Mouse (Mus musculus) hindbrain, embryonic 16.5 days (tissue): Measurements from ENCODE around the gene Faiml. TPM values are rescaled to one million over a fixed set of nuclear protein-coding genes. Genes with fewer than 3 reads are reported as not detected.

Experiments used
- ATAC-seq: fragments of 200-750 bp; cut with Nextera tagmentation; 2 replicates; pipeline ENCODE4 v1.8.0; 2017; ENCODE audit warnings: moderate TSS enrichment, moderate library complexity
- H3K27ac ChIP-seq: fragments of 300-500 bp; sonication (generic); 2 replicates; pipeline ENCODE4 v1.5.1; 2014; ENCODE audit warnings: low read depth, mild to moderate bottlenecking, control low read depth, low read length, moderate library complexity
- H3K27me3 ChIP-seq: fragments of 300-500 bp; sonication (generic); replicated peaks from 2 replicates; pipeline ENCODE4 v1.6.1; 2014; ENCODE audit warnings: low read length; ENCODE audit not compliant: control insufficient read depth, insufficient read depth
- H3K36me3 ChIP-seq: fragments of 300-500 bp; sonication (generic); 2 replicates; pipeline ENCODE4 v1.6.1; 2014; ENCODE audit warnings: mild to moderate bottlenecking, low read length, moderate library complexity, mixed read lengths; ENCODE audit not compliant: control insufficient read depth, insufficient read depth
- H3K4me1 ChIP-seq: fragments of 300-500 bp; sonication (generic); 2 replicates; pipeline ENCODE4 v1.6.1; 2014; ENCODE audit warnings: low read depth, low read length; ENCODE audit not compliant: control insufficient read depth, insufficient read depth
- H3K4me2 ChIP-seq: fragments of 300-500 bp; sonication (generic); 2 replicates; pipeline ENCODE4 v1.6.1; 2014; ENCODE audit warnings: mild to moderate bottlenecking, low read length, control low read depth, moderate library complexity
- H3K4me3 ChIP-seq: fragments of 300-500 bp; sonication (generic); 2 replicates; pipeline ENCODE4 v1.5.1; 2014; ENCODE audit warnings: mild to moderate bottlenecking, low read length, control low read depth, moderate library complexity
- H3K9ac ChIP-seq: fragments of 300-500 bp; sonication (generic); 2 replicates; pipeline ENCODE4 v1.6.1; 2014; ENCODE audit warnings: low read depth, mild to moderate bottlenecking, control low read depth, low read length, moderate library complexity
- H3K9me3 ChIP-seq: fragments of 300-500 bp; sonication (generic); 2 replicates; pipeline ENCODE4 v1.6.1; 2014; ENCODE audit warnings: mild to moderate bottlenecking, low read length, moderate library complexity; ENCODE audit not compliant: control insufficient read depth
- WGBS: fragments of 180-500 bp; shearing (Covaris S2); extraction: QIAGEN DNeasy Blood & Tissue Kit; methylation state at CpG from one replicate; pipeline ENCODE4 v1.1.7; 2014; 5-methylcytosine and 5-hydroxymethylcytosine counted together
- polyA plus RNA-seq: library from polyadenylated mRNA; unstranded; fragments of >200 nt; fragmentation: Nextera tagmentation; extraction: Ambion mirVana; gene quantifications from 2 replicates; pipeline ENCODE4 v1.2.1, GENCODE M21; 2015

Faiml gene
- polyA plus RNA-seq, 1 experiment from 2014 or later, result not detected

DNA sequence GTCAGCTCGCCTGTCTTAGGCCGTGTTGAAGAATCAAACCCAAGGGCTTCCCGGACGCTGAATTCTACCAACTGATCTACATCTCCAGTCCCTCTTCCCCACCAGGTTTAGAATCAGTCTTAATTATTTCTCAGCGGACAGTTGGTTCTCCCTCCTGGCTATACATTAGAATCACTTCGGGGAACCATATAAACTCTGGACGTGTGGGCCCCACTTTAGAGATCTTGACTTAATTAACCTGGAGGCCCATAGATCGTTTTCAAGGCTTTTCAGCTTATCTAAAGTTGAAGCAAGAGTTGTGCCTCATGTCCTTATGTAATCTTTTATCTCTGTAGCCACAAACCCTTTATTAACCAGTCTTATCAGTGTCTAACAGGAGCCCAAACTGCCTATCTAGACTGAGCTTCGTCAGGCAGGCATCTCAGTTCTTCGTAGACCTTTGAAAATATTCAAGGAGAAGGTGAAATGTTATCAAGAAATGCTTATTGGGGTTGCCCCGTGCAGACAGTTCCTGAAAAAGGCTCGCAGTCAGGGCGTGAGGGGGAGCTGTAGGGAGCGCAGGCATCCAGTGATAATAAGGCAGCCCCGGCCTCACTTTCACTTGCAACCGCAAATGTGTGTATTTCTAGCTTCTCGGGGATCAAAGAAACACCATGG lies 5.6 kb upstream of the Faiml start:
- H3K27me3 ChIP-seq, result no peaks in the 10 kb centered on the region
- H3K4me2 ChIP-seq, result peak overlapping the region; percentile 72
- H3K9ac ChIP-seq, result peak overlapping the region; percentile 91; the same call in 1 of the 2 replicates
- peak overlapping the region; percentile 91 for H3K4me3 ChIP-seq
- H3K4me1 ChIP-seq, result peaks cover 9% of the 10 kb centered on the region
- WGBS, result 8% methylated on average over 17 of the region's 17 CpGs
- ATAC-seq, result peak; percentile 79
- no peaks in the 10 kb centered on the region for H3K36me3 ChIP-seq
- H3K27ac ChIP-seq, result no peak overlapping the region
- H3K9me3 ChIP-seq, result no peaks in the 10 kb centered on the region

DNA sequence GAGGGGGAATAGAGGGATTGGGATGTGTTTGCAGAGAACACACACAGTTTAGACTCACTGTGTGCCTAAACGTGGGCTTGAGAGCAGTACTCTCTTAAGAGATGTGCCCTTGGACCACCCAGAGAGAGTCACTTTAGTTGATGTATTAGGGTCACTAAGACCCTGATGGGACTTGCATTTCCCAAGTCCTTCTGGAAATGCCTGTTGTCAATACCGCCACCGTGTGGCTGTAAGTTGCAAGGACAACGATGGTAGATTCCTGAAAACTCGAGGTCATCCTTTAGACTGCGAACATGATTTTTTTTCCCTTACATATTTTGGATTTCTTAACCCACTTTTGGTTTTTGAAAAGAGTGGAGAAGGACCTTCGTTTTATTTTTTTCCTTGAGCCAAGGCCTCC lies 5.0 kb upstream of the Faiml start:
- Histone ChIP-seq H3K36me3 (no peaks in the 10 kb centered on the region), H3K27ac (no peak overlapping the region), H3K4me3 (no peak overlapping the region), H3K9me3 (no peaks in the 10 kb centered on the region), H3K4me2 (peak overlapping the region; percentile 72), H3K4me1 (peaks cover 9% of the 10 kb centered on the region), H3K27me3 (no peaks in the 10 kb centered on the region), H3K9ac (no peak overlapping the region)
- no peak for ATAC-seq
- 3% methylated on average over 7 of the region's 7 CpGs for WGBS

DNA sequence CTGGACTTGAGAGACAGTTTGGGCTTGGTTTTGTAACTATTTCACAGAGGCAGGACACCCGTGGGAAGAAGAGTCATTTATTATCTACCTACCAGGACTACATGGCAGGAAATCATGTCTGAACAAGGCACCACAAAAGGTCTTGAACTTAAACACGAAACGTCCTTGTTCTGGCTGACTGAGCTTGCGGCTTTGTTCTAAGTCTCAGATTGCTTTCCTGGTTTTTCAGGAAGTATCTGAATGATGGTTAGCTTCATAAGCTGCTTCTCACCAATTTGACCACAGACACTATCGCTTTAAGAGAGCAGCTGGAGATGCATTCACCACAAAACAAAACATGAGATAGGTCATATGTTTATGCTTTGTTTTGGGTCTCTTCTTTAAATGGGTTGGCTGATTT lies 3.5 kb upstream of the Faiml start:
- Histone ChIP-seq H3K4me1 (peaks cover 9% of the 10 kb centered on the region), H3K4me3 (no peak overlapping the region), H3K36me3 (no peaks in the 10 kb centered on the region), H3K9me3 (no peaks in the 10 kb centered on the region), H3K27ac (no peak overlapping the region), H3K27me3 (no peaks in the 10 kb centered on the region), H3K9ac (no peak overlapping the region), H3K4me2 (no peak overlapping the region)
- 78% methylated on average over 5 of the region's 5 CpGs for WGBS
- no peak for ATAC-seq

DNA sequence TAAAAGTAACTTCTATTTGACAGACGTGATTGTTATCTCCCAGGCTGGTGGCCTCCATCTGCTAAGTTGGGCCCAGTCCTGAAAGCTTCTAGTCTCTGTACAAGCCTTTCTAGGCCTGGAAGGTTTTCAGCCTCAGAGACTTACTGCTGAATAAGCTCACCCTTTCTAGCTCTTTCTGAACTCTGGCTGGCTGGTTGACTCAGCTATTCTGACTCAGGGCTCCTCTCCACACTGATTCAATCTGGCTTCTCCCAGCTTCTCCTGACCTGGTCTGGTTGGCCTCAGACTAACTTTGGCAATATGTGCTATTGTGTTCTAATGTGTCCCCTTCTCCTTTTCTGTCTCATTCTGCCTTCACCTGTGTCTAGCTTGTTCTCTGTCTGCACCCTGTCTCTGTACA lies 2.2 kb upstream of the Faiml start:
- WGBS, result 73% methylated on average over 1 of the region's 1 CpGs
- H3K27me3 ChIP-seq, result no peaks in the 10 kb centered on the region
- H3K9me3 ChIP-seq, result no peaks in the 10 kb centered on the region
- no peak overlapping the region for H3K27ac ChIP-seq
- no peak overlapping the region for H3K9ac ChIP-seq
- ATAC-seq, result no peak
- no peaks in the 10 kb centered on the region for H3K36me3 ChIP-seq
- H3K4me2 ChIP-seq, result no peak overlapping the region
- H3K4me3 ChIP-seq, result no peak overlapping the region
- H3K4me1 ChIP-seq, result peaks cover 6% of the 10 kb centered on the region

DNA sequence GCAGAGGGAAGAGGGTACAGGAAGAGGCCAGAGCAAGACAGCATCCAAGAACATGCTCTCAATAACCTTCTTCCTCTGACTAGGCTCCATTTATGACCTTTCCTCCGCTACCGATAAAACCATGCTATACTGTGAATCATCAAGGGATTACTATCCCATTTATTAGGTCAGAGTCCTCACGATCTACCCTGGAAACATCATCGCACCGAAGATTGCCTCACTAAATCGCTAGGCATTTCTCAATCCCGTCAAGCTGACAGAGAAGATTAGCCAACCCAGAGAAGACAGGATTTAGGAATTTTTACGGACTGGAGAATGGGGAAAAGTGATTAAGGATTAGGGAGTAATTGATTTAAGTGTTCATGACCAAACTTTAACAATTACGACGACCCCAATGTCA lies 1.2 kb upstream of the Faiml start:
- H3K9ac ChIP-seq, result no peak overlapping the region; the same call in 1 of the 2 replicates
- no peak overlapping the region for H3K4me2 ChIP-seq
- no peak overlapping the region for H3K4me3 ChIP-seq
- 88% methylated on average over 10 of the region's 10 CpGs for WGBS
- H3K27ac ChIP-seq, result no peak overlapping the region
- no peaks in the 10 kb centered on the region for H3K36me3 ChIP-seq
- H3K9me3 ChIP-seq, result no peaks in the 10 kb centered on the region
- ATAC-seq, result no peak
- peaks cover 6% of the 10 kb centered on the region for H3K4me1 ChIP-seq
- H3K27me3 ChIP-seq, result no peaks in the 10 kb centered on the region

DNA sequence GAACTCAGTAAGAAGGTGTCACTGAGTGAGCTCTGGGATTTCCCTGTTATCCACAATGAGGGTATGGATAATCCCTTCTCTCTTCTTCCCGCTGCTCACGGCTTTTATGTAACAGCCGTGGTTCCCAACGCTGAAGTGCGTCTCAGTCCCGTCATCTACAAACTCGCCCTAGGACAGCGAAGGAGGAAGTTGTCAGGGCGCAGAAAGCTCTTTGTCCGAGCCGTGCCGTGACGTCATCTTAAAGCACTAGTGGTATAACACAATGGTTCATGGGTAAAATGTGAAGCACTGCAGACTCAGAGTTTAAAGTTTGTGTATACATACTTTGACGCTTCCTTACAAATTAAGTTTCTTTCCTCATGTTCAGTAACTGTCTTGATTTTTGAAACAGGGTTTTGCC lies 7.6 kb downstream of the Faiml start:
- H3K4me2 ChIP-seq, result no peak overlapping the region
- H3K4me1 ChIP-seq, result no peaks in the 10 kb centered on the region
- no peak overlapping the region for H3K9ac ChIP-seq
- WGBS, result 90% methylated on average over 14 of the region's 14 CpGs
- H3K9me3 ChIP-seq, result no peaks in the 10 kb centered on the region
- H3K27me3 ChIP-seq, result no peaks in the 10 kb centered on the region
- no peak overlapping the region for H3K4me3 ChIP-seq
- no peak for ATAC-seq
- H3K27ac ChIP-seq, result no peak overlapping the region
- no peaks in the 10 kb centered on the region for H3K36me3 ChIP-seq

DNA sequence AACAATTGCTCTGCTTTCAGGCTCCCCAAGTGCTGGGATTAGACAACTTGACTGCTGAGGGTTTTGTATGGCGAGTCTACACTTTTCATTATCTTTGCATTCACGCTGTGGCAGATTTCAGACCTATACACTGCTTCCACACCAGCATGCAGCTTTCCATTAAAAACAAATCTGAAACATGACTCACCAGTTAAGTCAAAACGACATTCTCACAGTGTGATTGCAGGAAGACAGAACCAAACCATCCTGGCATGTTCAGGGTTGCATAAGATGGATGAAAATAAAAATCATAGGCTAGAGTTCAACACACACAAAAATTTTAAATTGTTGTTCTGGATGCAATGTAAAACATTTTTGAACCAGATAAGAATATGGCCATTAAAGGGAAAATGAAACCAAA lies 12.5 kb downstream of the Faiml start:
- Histone ChIP-seq H3K9me3 (no peaks in the 10 kb centered on the region), H3K4me3 (no peak overlapping the region), H3K4me1 (no peaks in the 10 kb centered on the region), H3K9ac (no peak overlapping the region), H3K27ac (no peak overlapping the region), H3K27me3 (no peaks in the 10 kb centered on the region), H3K36me3 (no peaks in the 10 kb centered on the region), H3K4me2 (no peak overlapping the region)
- 64% methylated on average over 3 of the region's 3 CpGs for WGBS
- ATAC-seq, result no peak

DNA sequence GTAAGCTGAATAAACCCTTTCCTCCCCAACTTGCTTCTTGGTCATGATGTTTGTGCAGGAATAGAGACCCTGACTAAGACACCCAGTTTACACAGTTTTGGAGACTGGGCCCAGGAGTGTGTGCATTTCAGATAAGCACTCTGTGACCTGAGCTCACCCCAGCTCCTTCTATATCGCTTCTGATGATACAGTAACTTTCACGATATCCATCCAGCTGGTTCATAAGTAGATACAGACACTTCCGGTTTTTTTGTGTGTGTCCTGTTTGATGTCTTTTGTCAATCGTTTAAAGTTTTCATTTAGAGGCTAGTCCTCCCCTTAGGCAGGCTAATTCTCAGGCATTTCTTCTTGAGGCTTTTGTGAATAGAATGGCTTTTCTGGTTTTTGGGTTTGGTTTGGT lies 15.4 kb downstream of the Faiml start:
- Histone ChIP-seq H3K9ac (no peak overlapping the region), H3K27ac (no peak overlapping the region), H3K9me3 (no peaks in the 10 kb centered on the region), H3K36me3 (no peaks in the 10 kb centered on the region), H3K4me1 (no peaks in the 10 kb centered on the region), H3K4me2 (no peak overlapping the region), H3K4me3 (no peak overlapping the region), H3K27me3 (no peaks in the 10 kb centered on the region)
- ATAC-seq, result no peak
- WGBS, result 93% methylated on average over 4 of the region's 4 CpGs

DNA sequence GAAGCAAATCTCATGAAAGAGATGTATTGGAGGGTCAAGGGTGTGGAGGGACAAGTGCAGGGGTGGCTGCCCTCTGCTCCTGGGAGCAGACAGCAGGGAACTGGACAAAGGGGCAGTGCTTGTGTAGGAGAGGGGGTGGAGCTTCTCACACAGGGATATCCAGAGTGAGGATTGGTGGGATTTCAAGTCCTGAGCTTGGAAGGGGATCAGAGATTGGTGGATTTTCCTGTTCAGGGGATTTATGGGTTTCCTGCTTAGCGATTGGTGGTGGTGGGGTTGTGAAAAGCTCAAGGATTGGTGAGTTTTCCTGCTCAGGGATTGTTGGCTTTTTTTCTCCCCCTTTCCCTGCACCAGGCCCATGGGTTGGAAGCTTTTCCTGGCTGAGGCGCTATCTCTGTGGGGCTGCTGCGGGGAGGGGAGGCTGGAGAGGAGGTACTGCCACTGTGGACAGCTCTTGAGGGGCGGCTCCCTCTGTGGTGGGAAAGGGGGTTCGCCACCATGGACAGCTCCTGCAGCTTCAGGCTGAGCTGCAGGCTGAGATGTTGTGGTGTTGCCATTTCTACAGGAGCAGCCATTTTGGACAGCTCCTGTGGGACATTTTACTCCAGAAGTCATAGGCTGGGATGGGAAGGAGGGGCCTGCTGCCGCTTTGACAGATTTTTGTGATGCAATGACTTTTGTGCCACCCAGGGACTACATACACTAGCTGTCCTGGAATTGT lies 18.9 kb downstream of the Faiml start:
- Histone ChIP-seq H3K27me3 (no peaks in the 10 kb centered on the region), H3K36me3 (no peaks in the 10 kb centered on the region), H3K4me2 (no peak overlapping the region), H3K4me1 (no peaks in the 10 kb centered on the region), H3K9me3 (no peaks in the 10 kb centered on the region), H3K27ac (no peak overlapping the region), H3K4me3 (no peak overlapping the region), H3K9ac (no peak overlapping the region)
- no peak for ATAC-seq
- WGBS, result 37% methylated on average over 5 of the region's 6 CpGs
